Mouse (Mus musculus) cortical plate, adult 2 months (tissue): ENCODE measurements around the gene Tmem56.

Experiments
- CTCF ChIP-seq: fragments of 200-500 bp; IDR thresholded peaks from 2 replicates; pipeline ENCODE4 v1.5.1; 2011; ENCODE audit warnings: mild to moderate bottlenecking, control low read depth, low read length; ENCODE audit not compliant: insufficient read depth; ENCODE audit errors: extremely low read depth
- POLR2A ChIP-seq: fragments of 200-500 bp; IDR thresholded peaks from 2 replicates; pipeline ENCODE4 v1.6.1; 2011; ENCODE audit warnings: mild to moderate bottlenecking, low read length, control low read depth; ENCODE audit not compliant: insufficient read depth; ENCODE audit errors: extremely low read depth

DNA sequence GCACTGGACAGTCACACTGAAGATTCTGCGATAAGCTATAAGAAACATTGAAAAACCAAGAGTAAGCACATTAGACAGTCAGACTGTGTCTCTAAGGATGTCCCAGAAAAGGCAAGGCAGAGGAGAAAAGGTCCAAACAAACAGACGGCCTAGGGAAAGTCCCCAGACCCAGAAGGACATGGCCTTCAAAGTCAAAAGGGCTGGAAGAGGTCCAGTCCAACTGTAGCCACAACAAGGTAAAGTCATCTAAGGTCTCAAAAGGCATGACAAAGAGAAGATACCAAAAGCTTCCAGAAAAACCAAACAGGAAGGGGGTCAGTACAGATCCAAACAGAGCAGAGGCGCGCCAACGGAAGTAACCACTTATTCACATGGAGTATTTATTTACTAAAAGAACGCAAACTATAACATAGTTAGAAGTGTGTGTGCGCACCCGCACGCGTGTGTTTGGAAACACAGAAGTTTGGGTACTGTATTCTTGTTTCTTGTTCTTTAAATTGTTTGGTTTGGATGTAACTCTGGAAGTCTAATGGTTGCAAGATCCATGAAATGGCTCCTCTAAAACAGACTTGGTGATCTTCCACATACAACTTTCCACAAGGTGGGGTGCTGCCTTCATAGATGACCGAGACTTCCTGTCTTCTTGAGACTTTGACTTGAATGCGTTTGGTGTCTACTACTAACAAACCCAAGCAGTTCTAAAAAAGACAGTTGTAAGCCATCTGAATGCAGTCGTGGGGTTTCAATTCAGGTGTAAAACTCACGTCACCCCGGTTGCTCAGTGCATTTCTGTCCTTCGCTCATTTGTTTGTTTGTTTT is 27.2 kb upstream of the Tmem56 start:
- TF ChIP-seq CTCF: no peak
- no peak for TF ChIP-seq POLR2A
